Mouse (Mus musculus): ENCODE data around the gene Dll4.
A peak's percentile ranks its signal among the peaks of the same experiment; 100 is the strongest.

Gene Dll4

DNA sequence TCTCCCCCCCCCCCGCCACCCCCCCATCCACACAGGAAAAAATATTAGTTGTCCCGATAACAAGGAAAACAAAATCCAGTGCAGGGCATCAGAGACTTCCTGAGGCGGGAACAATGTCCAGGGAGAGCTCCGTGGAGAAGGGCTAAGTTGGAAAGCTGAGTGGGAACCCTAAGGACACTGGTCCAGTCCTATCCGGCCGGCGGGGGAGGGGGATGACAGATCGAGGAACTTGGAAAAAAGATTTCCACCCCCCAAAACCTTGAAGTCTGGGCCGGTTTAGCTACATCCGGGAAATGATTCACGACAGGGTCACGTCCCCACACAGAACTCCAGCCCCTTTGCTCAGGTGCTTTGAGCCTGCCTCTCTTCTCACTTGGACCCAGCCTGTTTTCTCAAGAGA is 14.0 kb upstream of the Dll4 start:
- DNase-seq (ENCODE audit: low read depth, low spot score) = no peak

- DNase-seq (ENCODE audit: low read depth, low spot score) = no peak
These were observed 13.1 kb upstream of the Dll4 start for GRCm38 (mm10) chr2:119312380-119312958.

GRCm38 (mm10) chr2:119313780-119314479 is 11.7 kb upstream of the Dll4 start:
- DNase-seq (ENCODE audit: low read depth, low spot score) = no peak

DNA sequence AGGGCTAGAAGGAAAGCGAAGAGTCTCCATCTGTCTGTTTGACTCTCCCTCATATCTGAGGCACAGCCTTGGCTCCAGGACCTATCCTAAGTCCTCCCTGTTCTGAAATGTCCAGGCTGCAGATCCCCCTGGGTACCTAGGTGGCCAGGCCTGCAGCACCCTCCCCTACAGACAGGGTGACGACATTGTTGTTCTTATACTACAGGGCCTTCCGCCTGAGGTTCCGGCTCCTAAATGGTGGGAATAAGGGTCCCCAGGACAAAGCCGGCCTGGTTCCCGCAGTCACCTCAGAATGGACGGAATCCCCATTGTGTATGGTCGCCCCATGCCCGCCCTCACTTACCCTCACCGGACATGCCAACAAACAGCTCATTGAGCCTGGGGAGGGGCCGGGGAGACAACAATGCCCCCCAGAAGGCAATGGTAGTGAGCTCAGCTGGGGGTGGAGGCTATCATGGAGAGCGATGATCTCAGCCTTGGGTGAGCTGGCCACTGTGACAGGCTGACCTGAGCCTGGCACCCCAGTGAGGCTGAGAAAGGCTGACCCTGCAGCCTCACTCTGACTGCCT is 10.8 kb upstream of the Dll4 start:
- no peak for DNase-seq (ENCODE audit: low read depth, low spot score)

GRCm38 (mm10) chr2:119318043-119318710 is 7.4 kb upstream of the Dll4 start:
- DNase-seq (ENCODE audit: low read depth, low spot score) = no peak

DNA sequence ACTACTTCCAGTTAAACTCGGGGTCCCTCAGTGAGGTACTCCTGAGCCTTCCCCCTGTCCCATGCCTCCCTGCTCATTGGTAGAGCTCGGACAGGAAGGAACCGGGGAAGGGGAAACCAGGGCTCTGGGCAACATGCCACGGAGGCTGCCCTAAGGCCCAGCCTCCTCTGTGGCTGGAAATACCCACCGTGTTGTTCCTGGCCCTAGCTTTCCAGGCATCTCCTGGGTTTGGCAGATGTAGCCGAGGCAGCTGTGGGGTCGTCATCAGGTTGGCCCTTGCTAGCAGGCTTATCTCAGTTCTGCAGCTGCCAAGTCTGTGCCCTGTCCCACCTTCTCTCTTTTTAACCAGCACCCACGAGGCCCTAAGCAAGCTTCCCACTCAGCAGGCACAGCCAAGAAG is 5.0 kb upstream of the Dll4 start:
- no peak for DNase-seq (ENCODE audit: low read depth, low spot score)

DNA sequence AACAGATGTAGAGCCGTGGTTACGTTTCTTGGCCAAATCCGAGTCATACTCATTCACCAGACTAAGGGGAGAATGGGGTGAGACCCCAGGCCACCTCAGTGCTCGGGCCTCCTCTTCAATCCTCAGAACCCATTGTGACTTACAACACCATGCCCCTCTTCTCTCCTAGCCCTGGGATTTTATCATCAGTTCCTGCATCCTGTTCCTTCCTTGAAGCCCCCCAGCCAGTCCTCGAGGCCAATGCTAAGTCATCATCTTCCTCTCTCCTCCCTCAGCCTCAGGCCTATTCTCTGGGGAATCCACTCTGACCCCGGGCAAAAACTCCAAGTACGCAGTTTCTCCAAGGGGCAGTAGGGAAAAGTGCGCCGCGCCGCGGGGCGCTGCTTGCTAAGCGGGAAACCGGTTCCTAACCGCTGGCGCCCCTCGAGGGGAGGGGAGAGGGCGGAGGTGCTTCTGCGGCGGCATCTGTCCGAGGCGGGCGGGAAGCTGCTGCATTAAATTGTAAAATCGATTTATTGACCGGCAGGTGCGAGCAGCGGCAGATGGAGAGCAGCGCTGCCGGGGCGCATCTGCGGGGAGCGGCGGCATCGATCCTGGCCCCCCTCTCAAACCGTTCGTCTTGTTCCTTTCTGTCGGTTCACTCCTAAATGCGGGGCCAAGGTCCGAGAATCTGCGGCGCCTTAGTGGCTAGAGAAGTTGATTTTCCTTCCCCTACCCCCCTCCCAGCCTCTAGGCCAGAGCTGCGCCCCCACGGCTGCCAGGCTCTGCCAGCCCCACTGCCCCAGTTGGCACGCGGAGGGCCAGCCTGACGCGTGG is 3.6 kb upstream of the Dll4 start:
- DNase-seq (ENCODE audit: low read depth, low spot score) = no peak

GRCm38 (mm10) chr2:119322587-119323300 is 2.8 kb upstream of the Dll4 start:
- no peak for DNase-seq (ENCODE audit: low read depth, low spot score)

DNA sequence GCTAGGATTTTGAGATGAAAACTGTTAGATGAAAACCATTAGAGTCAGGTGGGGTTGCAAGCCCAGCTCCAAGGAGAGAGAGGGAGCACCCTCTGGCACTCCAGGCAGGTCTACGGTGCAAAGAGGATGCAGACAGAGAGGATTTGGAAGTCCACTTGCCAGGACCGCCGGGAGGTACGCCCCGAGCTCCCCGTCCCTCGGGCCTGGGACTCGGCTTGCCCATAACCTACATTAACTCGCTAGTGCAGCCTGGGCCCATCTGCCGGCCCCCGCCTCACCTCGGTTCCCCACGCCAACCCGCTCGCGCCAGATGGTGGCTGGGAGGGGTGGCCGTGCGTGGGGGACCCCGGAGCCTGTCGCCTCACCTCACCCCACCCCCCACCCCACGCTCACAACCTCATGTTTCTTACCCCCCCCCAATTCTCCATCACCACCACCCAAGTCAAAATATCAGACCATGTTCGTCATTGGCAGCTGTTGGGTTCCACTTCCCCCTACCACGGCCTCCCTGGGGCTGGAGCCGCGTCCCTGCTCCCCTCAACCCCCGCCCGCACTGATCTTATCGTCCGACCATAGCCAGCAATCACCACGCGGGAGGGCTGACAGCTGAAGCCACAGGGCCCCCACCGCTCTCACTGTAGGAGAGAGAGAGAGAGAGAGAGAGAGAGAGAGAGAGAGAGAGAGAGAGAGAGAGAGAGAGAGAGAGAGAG is 1.6 kb upstream of the Dll4 start:
- DNase-seq (ENCODE audit: low read depth, low spot score) = no peak

DNA sequence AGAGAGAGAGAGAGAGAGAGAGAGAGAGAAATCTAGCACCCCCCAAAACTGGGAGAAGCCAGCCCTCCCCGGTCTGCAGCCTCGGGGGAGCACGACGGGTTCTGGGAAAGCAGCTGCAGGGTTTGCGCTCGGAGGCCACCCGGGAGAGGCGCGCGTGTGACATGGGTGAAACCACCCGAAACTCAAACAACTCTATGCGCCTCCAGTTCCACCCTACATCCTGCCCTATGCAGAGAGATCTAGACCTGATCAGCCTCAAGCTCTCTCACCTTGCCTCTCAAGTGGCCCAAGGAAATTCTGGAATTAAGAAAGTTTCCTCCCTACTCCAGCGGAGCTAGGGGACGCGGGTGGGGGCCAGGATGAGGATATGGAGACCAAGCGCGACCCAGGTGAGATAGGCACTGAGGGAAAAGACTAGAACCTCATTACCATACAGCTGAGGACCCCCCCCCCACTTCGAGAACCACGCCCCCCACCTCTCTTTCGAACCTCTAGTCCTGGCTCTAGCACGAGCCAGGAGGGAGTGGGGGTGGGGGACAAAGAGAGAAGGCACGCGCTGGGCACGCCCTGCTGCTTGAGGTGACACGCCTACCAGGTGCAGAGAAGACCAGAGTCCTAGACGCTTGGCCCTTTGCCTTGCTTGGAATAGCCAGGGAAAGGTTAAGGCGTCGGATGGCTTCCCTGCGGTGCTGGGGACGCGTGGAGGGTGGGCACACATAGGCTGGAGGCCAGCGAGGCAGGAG is 837 bp upstream of the Dll4 start:
- no peak for DNase-seq (ENCODE audit: low read depth, low spot score)

DNA sequence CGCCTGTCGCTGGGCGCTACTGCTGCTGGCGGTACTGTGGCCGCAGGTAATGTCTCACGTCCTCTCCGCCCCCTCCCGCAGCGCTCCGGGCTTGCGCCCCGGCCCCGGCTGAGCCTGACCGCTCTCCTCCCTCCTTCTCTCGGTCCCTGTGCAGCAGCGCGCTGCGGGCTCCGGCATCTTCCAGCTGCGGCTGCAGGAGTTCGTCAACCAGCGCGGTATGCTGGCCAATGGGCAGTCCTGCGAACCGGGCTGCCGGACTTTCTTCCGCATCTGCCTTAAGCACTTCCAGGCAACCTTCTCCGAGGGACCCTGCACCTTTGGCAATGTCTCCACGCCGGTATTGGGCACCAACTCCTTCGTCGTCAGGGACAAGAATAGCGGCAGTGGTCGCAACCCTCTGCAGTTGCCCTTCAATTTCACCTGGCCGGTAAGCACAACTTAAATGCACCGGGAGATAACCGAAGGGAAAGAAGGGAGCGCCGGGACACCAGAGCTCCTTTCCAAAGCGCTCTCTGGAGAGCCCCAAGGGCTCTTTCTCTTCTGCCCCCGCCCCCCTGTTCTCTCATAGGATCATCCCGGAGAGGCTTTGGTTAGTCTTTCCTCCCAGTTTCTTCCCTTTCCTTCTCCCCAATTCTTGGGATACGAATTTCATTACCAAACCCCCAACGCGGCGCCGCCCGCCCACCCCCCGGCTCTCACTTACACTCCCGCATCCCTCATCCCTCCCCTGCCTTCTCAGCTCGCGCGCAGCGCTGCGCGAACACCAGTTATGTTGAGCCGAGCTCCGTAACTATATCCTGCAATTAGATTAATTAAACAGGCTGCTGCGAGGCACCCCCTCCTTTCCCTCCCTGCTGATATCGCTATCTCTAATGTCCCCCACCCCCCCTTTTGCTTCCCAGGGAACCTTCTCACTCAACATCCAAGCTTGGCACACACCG is 847 bp downstream of the Dll4 start:
- DNase-seq (ENCODE audit: low read depth, low spot score) = no peak

DNA sequence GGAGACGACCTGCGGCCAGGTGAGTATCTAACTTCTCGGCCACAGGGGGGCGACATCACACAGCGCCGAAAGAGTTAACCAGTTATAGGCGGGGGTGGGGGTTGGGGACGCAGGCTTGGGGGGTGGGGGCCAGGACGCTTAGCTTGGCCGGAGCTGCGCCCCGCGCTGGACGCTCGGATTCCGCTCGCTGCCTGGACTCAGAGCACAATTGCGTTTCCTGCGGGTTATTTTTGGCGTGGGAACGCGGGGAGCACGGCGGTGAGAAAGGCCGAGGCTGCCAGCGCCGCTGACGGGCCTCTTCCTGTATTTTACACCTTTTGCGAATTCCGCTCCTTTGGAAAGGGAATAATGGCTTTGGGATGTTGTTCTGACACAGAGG is 1.5 kb downstream of the Dll4 start:
- peak; percentile 35 for DNase-seq (ENCODE audit: low read depth, low spot score)

DNA sequence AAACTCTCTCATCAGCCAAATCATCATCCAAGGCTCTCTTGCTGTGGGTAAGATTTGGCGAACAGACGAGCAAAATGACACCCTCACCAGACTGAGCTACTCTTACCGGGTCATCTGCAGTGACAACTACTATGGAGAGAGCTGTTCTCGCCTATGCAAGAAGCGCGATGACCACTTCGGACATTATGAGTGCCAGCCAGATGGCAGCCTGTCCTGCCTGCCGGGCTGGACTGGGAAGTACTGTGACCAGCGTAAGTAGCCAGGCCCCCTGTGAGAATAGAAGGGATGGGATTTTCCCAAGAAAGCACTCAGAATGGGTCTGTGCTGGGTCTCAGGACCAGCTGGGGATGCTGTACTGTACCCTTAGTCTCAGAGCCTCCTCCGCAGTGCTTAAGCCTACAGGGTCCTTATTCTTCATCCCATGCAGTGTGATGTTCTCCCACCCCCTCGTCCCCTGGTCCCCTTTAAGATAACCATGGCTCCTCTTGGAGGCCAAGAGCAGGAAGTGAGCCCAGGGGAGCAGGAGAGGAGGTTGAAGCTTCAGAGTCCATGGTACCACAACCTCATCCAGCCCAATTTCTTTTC is 2.5 kb downstream of the Dll4 start:
- DNase-seq (ENCODE audit: low read depth, low spot score) = no peak

DNA sequence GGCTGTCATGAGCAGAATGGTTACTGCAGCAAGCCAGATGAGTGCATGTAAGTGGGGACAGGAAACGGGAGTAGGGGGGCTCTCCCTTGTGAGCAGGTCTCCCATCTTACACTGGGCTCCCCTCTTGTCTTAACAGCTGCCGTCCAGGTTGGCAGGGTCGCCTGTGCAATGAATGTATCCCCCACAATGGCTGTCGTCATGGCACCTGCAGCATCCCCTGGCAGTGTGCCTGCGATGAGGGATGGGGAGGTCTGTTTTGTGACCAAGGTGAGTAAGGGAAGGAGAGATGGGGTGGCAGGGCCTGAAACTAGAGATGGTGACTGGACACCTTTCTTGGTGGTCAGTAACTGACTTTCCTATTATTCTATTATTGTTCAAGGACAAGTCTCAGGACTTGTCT is 3.0 kb downstream of the Dll4 start:
- DNase-seq (ENCODE audit: low read depth, low spot score) = no peak

- DNase-seq (ENCODE audit: low read depth, low spot score) = no peak
These were observed 3.7 kb downstream of the Dll4 start for GRCm38 (mm10) chr2:119329123-119329817.

GRCm38 (mm10) chr2:119330795-119331194 is 5.2 kb downstream of the Dll4 start:
- DNase-seq (ENCODE audit: low read depth, low spot score) = no peak

DNA sequence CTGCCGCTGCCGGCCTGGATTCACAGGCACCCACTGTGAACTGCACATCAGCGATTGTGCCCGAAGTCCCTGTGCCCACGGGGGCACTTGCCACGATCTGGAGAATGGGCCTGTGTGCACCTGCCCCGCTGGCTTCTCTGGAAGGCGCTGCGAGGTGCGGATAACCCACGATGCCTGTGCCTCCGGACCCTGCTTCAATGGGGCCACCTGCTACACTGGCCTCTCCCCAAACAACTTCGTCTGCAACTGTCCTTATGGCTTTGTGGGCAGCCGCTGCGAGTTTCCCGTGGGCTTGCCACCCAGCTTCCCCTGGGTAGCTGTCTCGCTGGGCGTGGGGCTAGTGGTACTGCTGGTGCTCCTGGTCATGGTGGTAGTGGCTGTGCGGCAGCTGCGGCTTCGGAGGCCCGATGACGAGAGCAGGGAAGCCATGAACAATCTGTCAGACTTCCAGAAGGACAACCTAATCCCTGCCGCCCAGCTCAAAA is 6.6 kb downstream of the Dll4 start:
- no peak for DNase-seq (ENCODE audit: low read depth, low spot score)

- DNase-seq (ENCODE audit: low read depth, low spot score) = no peak
These were observed 8.6 kb downstream of the Dll4 start for GRCm38 (mm10) chr2:119334135-119334534.

All from skeletal muscle tissue, adult 2 months (tissue).